Mouse (Mus musculus) thymus, postnatal 25 days (tissue): Measurements from ENCODE around the gene Ccdc150.
A peak's percentile ranks its signal among the peaks of the same experiment; 100 is the strongest.

Experiments
- DNase-seq: peaks from one replicate; pipeline ENCODE4 v3.0.0; 2022

Gene Ccdc150

DNA sequence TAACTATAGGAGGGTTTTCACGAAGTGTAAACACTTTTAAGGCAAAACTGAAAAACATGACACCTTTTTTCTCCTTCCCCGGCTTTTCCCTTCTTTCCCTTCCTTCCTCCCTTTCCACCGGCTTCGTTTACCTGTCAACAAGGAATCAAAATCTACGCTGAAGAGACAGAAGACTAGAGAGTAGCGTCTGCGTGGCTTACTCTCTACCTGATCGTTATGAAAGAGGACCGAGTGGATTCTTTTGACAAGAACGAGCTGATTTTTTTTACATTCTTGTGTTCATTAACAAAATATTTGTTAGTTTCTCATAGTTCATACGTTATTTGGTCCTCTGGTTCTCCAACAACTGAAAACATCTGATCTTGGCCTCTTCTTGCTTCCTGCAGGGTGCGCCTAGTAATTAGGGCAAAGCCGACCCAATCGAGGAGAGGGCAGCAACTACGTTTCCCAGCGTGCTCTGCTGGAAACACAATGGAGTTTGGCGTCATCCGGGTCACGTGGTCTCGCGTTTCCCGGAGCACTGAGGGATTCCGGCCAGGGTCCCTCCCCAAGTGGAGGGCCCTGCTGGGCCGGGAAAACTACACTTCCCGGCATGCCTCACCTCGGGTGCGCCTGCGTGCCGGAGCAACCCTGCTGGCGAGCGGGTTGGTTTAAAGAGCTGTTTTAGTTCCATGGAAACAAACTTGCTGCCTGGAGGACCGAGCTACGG is at the start of gene Ccdc150:
Gene Ccdc150 (plus strand): TSS at position 526 of the 709 bp plus-strand sequence.
- peak; percentile 81 for DNase-seq

DNA sequence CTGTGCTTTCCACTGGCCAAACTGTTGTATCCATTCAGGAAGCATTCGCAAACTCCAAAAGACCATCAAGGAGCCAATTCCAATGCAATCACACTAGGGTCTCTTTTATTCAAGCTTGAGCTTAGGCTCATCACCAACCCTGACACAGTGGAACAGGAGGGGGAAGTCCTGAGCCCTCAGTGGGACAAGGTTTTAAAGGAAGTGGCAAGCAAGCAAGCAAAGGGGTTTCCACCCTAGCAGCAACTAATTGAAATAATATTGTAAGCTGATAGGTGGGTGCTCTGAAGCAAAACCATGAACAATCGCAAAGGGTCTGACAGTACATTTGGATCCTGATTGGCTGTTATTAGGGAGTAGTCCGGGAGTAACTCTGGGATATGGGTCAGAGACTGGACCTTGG is 30.2 kb upstream of the Ccdc150 start:
- no peak for DNase-seq

DNA sequence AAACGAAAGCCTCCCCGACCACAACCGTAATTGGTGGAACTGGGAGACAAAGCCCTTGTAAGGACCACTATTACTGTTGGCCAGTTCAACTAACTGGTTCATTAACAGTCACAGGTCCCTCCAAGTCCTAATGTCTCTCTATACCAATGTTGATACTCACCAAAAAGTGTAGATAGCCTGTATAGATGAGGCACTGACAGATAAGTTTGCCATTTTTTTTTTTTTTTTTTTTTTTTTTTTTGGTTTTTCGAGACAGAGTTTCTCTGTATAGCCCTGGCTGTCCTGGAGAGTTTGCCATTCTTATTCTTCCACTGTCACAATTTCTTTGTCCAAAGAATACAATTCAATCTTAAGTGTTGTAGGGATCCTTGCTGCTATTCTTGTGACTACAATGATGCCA is 7.8 kb upstream of the Ccdc150 start:
- no peak for DNase-seq

- no peak for DNase-seq
These were observed 25.1 kb downstream of the Ccdc150 start for GRCm38 (mm10) chr1:54275552-54275951.

- DNase-seq: peak; percentile 4
These were observed 29.1 kb downstream of the Ccdc150 start for GRCm38 (mm10) chr1:54279628-54280027.

DNA sequence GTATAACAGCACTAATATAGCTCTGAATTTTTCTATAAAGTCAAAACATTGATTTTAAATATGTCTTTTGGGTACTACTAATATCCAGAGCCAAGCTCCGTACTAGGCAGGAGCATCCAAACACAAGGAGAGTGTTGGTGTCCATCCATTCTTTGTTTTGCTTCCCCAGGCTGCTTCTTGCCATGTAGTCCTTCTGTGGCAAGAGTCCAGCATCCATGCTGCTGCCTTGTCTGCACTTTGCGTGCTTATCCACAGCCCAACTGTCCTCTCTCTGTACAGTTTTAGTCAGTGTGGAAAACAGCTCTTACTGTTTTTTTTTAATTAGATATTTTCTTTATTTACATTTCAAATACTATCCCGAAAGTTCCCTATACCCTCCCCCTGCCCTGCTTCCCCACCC is 30.2 kb downstream of the Ccdc150 start:
- no peak for DNase-seq

DNA sequence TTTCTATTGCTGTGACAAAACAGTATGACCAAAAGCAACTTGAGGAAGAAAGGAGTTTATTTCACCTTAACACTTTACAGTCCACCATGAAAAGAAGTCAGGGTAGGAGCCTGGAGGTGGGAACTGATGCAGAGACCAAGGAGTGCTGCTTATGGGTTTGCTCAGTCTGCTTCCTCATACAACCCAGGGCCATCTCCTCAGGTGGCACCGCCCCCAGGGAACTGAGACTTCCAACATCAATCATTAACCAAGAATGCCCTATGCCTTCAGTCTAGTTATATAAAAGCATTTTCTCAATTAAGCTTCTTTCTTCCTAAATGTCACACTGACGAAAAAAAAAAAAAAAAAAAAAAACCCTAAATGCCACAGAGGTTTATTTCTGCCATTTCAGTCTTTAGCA is 55.9 kb downstream of the Ccdc150 start:
- DNase-seq: no peak

DNA sequence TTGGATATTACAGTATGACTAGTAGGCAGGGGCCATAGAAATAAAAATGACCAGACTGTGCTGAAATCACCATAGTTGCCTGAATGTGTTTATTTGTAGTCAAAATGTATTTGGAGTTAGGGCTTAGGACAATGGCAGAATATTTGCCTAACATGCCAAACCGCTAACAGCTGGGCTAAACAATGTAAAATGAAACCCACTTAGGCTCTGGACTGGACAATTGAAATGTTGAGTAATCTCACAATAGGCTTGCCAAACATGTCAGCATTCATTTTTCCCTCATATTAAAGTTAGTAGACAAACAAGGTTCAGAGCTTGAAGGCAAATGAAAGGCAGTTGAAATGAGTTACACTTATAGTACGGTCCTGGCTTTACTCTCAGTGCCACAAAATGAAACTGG is 76.2 kb downstream of the Ccdc150 start:
- DNase-seq: no peak

DNA sequence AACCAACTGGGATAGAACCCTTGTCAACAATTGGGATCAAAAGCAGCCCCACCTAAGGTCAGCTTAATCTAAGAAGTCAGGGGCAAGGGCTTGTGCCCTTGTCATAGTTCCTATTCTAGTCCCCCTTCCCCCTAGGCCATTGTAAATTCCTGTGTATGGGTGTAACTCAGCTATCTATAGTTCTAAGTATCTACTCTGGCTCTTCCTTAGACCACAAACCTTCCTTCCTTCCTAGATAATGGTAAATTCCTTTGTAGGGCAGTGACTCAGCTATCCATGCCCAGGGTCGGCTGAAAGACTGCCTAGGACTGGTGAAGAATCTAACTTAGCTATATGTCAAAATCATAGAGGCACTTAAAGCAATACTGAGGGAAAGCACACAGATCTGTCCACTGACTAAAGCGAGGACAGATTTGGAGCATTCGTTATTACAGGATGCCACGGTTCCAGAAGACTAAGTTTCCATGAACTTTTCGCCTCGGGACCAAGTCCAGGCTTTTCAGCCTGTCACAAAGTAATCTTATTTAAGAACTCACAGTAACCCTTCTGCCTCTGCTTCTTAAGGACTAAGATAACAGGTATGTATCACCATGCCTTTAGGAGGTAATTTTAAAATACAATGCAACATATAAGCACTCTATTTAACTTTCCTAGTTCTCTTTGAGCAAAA is 77.5 kb downstream of the Ccdc150 start:
- DNase-seq: no peak

GRCm38 (mm10) chr1:54332988-54333387 is 82.5 kb downstream of the Ccdc150 start:
- peak; percentile 23 for DNase-seq

DNA sequence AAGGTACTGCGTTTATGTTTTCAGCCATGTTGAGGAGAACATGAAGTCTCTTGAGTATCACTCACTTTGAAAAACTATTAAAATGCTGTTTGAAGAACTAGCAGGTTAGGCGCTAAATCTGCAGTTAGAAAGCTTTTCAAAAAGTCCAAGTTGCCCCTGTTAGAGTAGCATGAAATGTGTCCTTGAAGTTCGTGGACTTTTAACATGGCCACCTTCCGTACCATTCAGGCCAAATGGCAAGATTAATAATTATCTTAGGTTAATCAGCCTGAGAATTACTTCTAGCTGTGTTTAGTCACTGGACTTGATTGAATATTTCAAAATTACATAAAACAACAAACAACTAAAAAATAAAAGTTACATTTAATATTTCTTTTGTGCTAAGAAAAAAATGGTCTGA is 104.3 kb downstream of the Ccdc150 start:
- no peak for DNase-seq

DNA sequence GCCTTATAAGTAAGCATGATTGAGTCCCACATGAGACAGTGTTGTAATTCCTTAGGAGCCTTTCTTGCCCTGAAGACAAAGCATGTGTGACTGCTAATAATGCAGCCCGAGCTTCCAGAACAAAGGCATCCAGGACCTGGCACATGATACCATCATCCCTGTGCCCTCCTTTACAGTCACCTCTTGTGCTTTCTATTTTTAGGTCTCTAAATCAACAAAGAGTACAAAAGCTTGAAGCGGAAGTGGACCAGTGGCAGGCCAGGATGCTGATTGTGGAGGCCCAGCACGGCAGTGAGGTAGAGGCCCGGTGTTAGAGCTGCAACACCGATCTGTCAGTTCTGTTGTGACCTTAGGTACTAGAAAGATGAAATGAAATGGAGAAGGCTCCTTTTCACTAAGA is 105.0 kb downstream of the Ccdc150 start:
- no peak for DNase-seq

DNA sequence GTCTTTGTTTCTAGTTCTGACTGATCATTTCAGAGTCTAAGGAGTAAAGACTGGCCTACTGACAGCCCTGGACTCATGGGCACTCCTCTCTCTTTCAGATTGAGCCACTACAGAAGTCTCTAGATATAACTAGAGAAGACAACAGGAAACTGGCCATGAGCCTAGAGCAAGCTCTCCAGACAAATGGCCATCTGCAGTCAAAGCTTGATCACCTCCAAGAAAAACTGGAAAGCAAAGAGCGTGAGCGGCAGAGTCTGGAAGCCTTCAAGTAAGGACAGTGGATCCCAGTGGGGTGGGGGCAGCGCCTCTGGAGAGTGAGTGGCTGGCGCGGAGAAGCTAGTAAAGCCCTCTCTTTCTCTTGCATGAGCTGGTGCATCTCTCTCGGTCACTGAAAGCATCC is 106.1 kb downstream of the Ccdc150 start:
- no peak for DNase-seq

GRCm38 (mm10) chr1:54377506-54378051 is 127.1 kb downstream of the Ccdc150 start:
- no peak for DNase-seq

- DNase-seq: peak; percentile 49
These were observed 130.8 kb downstream of the Ccdc150 start for GRCm38 (mm10) chr1:54380978-54381914.

- DNase-seq: no peak
These were observed 133.7 kb downstream of the Ccdc150 start for GRCm38 (mm10) chr1:54384221-54384620.

DNA sequence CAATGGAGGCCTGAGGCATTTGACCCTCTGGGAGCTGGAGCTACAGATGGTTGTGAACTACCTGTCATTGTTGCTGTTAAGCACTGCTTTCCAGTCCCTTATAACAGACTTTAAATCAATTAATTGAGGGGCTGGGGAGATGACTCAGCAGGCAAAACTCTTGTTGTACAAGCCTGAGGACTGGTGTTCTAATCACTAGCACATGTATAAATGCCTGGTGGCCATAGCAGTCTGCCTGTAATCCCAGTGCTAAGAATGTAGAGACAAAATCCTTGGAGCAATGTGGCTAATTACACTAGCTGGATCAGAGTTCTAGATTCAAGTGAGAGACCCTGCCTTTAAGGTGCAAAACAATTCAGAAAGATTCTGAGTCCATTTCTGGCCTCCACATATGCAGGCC is 152.3 kb downstream of the Ccdc150 start:
- no peak for DNase-seq
